Mouse (Mus musculus) thymus, postnatal 0 days (tissue): ENCODE measurements around the gene St3gal6. TPM values are rescaled to one million over a fixed set of nuclear protein-coding genes. Genes with fewer than 3 reads are reported as not detected.

Experiments
- DNase-seq: peaks from one replicate; pipeline ENCODE4 v3.0.0-alpha.2; 2015; ENCODE audit warnings: low spot score
- polyA plus RNA-seq: library from polyadenylated mRNA; unstranded; fragments of >200 nt; fragmentation: Nextera tagmentation; extraction: Ambion mirVana; gene quantifications from 2 replicates; pipeline ENCODE4 v1.2.1, GENCODE M21; 2015

St3gal6 gene
- polyA plus RNA-seq, 1 experiment from 2014 or later, result 18.7 TPM

- DNase-seq, result no peak
Measured at GRCm38 (mm10) chr16:58521900-58522299, 2.1 kb downstream of the St3gal6 start.

DNA sequence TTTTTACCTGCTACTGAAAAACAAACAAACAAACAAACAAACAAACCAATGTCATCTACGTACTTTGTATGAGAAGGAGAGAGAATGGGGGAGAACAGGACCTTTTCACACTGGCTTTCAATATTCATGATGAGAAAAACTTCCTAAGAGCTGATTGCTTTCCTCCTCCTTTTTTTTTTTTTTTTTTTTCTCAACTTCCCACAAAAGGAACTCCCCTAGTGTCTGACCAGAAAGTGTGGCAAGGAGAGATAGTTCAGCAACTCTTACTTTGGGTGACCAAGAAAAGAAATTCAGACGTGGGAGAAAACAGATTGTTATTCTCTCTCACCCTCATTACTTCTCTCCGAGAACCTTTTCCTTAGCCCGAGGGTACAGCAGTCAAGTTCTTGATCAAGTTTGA, 2.9 kb downstream of the St3gal6 start:
- DNase-seq, result no peak

DNA sequence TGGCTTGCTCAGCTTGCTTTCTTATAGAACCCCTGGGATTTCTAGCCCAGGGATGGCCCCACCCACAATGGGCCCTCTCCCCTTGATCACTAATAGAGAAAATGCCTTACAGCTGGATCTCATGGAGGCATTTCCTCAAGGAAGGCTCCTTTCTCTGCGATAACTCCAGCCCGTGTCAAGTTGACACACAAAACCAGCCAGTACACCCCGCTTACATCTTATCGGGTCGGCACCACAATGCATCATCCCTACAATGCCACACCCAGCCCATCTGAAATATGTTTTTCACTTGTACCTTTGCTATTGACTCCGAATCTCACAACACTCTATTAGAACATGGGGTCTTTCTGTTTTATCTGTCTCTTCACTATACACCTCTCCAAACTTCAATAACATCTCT, 3.6 kb downstream of the St3gal6 start:
- DNase-seq, result no peak

GRCm38 (mm10) chr16:58519650-58520073, 4.4 kb downstream of the St3gal6 start:
- no peak for DNase-seq

DNA sequence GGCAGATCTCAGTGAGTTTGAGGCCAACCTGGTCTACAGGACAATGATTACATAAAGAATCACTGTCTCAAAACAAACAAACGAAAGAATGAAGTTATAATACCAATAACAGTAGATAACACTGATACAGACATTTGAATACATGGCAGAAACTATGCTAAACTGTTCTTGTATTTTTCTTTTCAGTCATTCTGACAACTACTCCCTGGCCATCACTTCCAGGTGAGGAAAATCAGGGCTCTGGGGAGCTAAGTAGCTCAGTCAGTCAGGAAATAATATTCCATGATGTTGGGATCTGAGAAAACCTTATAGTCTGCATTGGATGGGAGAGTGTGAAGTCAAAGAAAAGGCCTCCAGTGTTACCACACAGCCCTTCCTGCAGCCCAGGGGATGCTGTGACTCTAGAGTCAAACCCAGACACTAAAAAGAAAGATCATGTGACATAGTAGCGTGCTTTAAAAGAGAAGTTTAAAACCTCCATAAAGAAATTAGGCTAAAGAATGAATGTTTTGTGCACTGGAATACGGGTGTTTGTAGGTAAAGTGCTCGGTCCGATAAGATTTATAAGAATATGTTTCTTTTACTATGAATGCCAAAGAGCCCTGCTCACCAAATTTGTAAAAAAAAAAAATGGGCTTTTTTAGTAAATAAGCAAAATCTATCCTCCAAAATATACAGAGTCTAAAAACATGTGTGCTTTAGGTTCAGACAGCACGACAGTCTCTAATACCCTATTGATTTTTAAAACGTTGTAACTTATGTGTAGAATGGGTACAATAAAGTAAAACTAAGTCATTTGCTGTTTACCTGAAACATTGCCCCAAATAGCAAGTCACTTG, 6.9 kb downstream of the St3gal6 start:
- DNase-seq, result no peak

- no peak for DNase-seq
Measured at GRCm38 (mm10) chr16:58516161-58516560, 7.9 kb downstream of the St3gal6 start.

DNA sequence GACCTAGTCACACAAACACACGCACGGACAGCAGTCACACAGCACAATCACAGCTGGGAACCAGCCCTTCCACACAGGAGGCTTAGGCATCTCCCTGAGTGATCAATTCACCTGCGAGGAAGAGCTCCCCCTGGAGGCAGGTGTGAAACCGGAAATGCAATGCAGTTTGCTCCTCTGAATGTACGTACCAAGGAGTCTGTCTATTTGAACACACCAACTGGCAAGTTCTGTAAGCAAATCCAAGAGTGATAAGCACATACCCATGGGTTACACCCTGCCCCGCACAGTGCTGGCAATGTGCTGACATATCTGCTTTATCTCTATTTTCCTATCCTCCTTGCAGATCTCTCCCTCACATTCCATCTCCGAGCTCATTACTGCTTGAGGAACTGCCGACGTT, 9.5 kb downstream of the St3gal6 start:
- peak; percentile 57 for DNase-seq

GRCm38 (mm10) chr16:58513755-58514154, 10.3 kb downstream of the St3gal6 start:
- no peak for DNase-seq

GRCm38 (mm10) chr16:58512887-58513286, 11.2 kb downstream of the St3gal6 start:
- DNase-seq, result no peak

DNA sequence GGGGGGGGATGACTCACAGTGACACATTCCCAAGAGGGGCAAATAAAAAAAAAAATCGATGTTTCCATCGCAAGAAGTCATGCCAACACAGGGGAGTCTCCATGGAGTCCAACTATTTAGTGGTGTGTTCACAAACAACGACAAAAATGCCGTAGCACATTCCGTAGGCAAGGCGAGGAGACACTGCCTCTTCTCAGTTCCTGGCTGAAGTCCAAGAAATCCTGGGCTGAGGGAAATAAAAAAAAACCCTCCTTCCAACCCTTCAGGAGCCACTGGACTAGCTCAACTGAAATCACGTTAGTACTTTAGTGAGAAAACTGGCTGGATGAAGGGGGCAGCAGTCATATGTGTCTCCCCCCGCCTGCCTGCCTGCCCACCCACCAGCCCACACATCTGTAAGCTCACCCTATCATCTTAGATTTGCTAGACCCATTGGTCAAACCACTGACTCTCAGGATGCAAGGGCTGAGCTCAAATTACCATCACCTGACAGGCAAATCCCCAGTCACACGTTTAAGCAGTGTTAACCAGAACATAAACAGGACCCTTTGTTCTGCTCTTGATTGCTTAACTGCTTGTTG, 11.8 kb downstream of the St3gal6 start:
- DNase-seq, result no peak

GRCm38 (mm10) chr16:58504945-58505344, 19.1 kb downstream of the St3gal6 start:
- no peak for DNase-seq

- DNase-seq, result no peak
Measured at GRCm38 (mm10) chr16:58502566-58502965, 21.5 kb downstream of the St3gal6 start.

DNA sequence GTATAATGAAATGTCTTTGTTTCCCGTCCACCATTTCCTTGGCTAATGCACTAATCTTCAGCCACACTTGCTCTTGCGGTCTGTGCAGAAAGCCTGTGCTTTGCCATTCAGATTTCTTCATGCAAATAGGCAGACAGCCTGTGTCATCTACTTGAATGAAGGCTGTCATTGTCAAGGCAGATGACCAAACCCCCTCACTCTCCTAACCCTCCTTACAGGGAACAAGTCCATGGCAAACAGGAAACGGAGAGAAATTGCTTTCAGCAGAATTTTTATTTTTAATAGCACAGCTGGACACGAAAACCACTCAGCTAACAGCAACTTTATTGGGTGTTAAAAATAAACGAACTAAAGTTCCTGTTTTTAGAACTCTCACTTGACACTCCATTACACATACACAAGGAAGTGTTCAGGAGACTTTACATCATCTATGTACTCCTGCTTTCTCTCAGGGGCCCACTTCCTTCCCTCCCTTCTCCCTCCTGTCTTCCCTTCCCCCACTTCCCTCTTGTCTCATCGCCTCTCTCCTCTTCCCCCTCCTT, 22.2 kb downstream of the St3gal6 start:
- no peak for DNase-seq

DNA sequence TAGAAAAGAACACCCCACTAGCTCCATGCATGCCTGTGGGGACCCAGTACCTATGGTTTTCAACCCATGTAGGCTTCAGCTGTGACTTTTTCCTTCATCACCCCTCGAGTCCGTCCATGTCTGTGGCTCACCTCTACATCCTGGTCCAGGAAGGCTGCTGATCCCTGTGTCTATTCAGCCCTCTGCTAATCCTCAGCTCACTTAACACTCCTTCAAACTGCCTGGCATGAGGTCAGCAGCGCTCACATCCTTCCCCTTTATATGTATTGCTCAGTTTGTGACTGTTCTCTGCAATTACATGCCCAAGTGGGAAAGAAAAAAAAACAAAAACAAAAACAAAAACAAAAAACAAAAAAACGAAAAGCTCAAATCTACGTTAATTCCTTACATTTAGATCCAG, 24.4 kb downstream of the St3gal6 start:
- DNase-seq, result no peak

- DNase-seq, result no peak
Measured at GRCm38 (mm10) chr16:58499172-58499584, 24.9 kb downstream of the St3gal6 start.

DNA sequence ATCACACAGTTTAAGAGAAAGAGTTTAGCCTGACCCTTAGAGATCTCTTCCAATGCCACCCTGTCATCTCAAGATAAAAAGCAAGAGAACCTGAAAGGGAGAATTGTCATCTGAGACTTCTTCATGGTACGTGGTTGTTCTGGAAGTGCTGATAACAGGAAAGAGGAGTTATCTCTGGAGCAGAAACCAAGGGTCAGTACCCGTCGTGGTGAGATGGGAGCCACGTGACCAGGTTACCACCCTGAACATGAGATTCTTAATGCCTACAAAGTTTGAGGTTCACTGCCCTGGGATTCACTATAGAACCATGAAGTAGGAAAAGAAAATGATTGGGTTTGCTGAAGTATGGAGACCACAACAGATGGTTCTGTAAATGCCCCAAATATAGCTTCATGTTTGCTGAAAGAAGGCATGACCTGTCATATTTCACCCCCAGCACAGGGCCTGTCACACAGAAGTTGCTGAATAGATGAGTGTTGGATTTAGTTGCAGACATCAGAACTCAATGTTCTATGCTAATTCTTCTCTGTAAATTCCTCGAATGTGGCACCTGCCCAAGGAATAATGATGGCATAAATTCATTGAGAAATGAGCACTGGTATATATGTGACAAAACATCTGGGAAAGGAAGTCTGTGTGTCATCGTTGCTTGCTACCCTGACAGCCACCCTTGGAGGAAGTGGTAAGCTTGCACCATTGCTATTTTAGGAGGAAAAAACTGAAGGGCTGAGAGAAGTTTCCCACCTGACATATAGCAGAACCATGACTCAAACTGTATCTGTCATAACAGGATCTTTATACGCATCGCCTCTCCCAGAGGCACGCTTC, 25.9 kb downstream of the St3gal6 start:
- DNase-seq, result peak; percentile 75

GRCm38 (mm10) chr16:58496791-58497190, 27.3 kb downstream of the St3gal6 start:
- no peak for DNase-seq

- DNase-seq, result no peak
Measured at GRCm38 (mm10) chr16:58487861-58488260, 36.2 kb downstream of the St3gal6 start.

DNA sequence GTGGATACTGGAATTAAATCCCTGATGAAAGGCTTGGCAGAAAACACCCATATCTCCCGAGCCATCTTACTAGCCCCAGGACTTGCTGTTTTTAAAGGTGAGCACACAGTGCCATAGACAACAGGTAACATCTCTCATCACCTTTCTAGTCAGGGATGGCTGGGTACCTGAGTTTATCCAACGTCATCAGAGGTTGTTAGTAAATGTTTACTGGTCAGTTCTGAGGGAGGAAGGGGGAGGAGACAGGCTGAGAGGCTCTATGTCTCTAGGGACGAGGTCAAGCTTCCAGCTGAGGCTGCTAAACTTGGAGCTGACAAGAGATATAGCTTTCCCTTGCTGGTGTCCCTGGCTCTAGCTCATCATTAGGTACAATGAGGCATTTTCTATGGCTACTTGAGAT, 41.7 kb downstream of the St3gal6 start:
- DNase-seq, result no peak

- DNase-seq, result no peak
Measured at GRCm38 (mm10) chr16:58481906-58482270, 42.2 kb downstream of the St3gal6 start.

- peak; percentile 48 for DNase-seq
Measured at GRCm38 (mm10) chr16:58481219-58481905, 42.7 kb downstream of the St3gal6 start.
